Mouse (Mus musculus) T-cell, adult 2 months (primary cell): ENCODE results near the gene Apoc2.
"Not testable (repeated sequence)": the region's sequence is repeated elsewhere in the genome, so short reads cannot be mapped to it uniquely, and the experiment has no call there.

Experiments used
- DNase-seq: peaks from one replicate; pipeline ENCODE4 v3.0.0; 2022; ENCODE audit warnings: low spot score

Gene Apoc2

GRCm38 (mm10) chr7:19698907-19699826 is 21.4 kb upstream of the Apoc2 start, which contains the start of gene Apoe:
Gene Apoe, minus strand, starts transcription at chr7:19699188.
- no peak for DNase-seq

GRCm38 (mm10) chr7:19697949-19698906 is 20.5 kb upstream of the Apoc2 start:
- DNase-seq, result no peak

GRCm38 (mm10) chr7:19696336-19696873 is 18.7 kb upstream of the Apoc2 start:
- DNase-seq, result no peak

DNA sequence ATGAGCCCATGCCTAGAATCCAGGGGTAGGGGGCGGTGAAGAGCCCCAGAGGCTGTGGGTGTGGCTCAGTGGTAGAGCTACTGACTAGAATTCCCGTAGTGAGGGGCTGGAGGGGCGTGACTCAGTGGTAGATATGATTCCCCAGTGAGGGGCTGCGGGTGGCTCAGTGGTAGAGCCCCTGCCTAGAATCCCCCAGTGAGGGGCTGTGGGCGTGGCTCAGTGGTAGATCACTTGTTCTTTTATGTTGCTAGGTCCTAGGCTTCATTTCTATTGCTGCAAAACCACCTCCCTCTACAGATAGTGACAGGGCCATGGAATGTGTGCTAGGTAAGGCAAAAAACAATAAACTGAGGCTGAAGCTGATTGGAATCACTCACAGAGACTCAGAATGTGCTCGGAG is 18.1 kb upstream of the Apoc2 start:
- DNase-seq, result no peak

DNA sequence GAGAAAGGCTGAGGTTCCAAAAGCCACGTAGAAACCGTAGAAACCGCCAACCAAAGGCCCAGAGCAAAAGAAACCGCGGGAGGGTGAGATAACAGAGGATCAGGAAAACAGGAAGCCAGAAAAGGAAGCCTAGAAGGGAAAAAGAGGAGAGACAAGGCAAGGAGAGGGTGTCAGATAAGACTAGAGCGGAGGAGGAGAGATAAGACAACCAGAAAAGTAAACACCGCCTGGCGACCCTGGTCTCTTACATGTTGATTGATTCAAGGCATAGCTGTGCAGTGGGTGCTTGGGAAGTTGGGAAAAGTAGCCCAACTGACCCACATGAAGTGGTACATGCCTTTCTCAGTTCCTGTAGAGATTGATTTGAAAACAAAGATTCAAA is 17.5 kb upstream of the Apoc2 start:
- no peak for DNase-seq

- no peak for DNase-seq
Measured at GRCm38 (mm10) chr7:19694336-19695212, 16.8 kb upstream of the Apoc2 start.

GRCm38 (mm10) chr7:19693421-19693820 is 15.7 kb upstream of the Apoc2 start:
- no peak for DNase-seq

- DNase-seq, result no peak
Measured at GRCm38 (mm10) chr7:19691873-19692865, 14.4 kb upstream of the Apoc2 start, which contains the start of gene Apoc1. Gene Apoc1, minus strand, starts transcription at chr7:19692660.

DNA sequence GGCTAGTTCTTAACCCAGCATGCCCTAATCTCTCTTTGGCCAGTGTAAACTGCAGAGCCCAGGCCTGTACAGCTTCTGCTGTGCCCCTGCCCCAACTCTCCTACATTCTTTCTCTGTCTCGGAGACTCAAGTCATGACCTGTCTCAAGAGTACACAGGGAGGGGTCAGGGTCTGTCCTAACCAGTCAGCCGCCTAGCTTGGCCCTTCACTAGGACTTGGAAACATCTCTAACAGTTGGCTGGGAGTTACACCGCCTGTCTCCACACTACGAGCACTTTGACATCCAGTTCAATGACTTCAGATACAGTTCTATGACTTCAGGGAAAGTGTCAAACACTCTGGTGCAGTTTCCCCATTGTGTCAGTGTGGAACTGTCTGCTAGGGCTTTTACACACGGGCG is 13.7 kb upstream of the Apoc2 start:
- DNase-seq, result no peak

- no peak for DNase-seq
Measured at GRCm38 (mm10) chr7:19690845-19691244, 13.1 kb upstream of the Apoc2 start.

- DNase-seq, result no peak
Measured at GRCm38 (mm10) chr7:19688611-19689010, 10.9 kb upstream of the Apoc2 start.

- DNase-seq, result no peak
Measured at GRCm38 (mm10) chr7:19688101-19688500, 10.4 kb upstream of the Apoc2 start.

- DNase-seq, result not testable (repeated sequence)
Measured at GRCm38 (mm10) chr7:19686927-19687583, 9.3 kb upstream of the Apoc2 start.

GRCm38 (mm10) chr7:19686521-19686920 is 8.8 kb upstream of the Apoc2 start:
- DNase-seq, result no peak

- DNase-seq, result no peak
Measured at GRCm38 (mm10) chr7:19685374-19685773, 7.6 kb upstream of the Apoc2 start.

GRCm38 (mm10) chr7:19683771-19684201 is 6.0 kb upstream of the Apoc2 start:
- DNase-seq, result no peak

DNA sequence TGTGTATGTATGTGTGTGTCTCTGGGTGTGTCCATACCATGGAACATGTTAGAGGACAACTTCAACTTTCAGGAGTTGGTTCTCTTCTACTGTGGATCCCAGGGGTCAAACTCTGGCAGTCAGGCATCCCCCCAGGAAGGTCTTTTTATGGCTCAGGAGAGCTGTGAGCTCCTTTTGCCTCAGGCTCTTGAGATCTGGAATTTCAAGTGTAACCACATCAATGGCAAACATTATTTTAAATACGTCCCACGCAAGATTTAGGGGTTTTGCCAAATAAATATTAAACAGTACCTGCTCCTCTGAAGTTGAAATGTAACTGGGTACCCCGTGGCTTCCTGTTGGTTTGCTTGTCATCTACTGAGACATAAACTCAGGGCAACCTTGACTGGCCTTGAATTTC is 5.2 kb upstream of the Apoc2 start:
- no peak for DNase-seq

DNA sequence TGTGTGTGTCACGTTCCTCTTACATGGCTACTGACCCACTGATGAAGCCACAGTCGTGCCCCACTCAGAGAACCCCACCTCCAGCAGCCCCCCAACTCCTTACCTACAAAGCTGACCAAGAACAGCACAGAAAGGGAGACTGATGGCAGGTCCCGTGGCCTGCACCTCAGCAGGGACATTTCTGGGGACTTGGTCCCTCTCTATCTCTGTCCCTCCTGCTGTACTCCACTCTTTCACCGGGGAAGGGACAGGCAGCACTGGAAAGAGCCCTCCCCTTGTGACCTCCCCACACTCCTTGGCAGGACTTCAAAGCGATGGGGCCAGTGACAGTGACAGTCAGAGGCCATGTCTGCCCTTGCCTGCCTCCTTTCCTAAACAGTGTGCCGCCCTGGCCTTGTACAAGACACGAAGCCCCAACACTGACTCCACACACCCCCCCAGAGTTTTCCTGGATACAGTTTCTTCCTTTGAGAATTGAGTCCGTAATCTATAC is 3.5 kb upstream of the Apoc2 start, which contains the start of the genes Gm44805 and Apoc4:
Gene Gm44805 (minus strand): TSS at position 222 of the 493 bp plus-strand sequence.
Gene Apoc4 (minus strand): TSS at position 278 of the 493 bp plus-strand sequence.
- DNase-seq, result no peak

DNA sequence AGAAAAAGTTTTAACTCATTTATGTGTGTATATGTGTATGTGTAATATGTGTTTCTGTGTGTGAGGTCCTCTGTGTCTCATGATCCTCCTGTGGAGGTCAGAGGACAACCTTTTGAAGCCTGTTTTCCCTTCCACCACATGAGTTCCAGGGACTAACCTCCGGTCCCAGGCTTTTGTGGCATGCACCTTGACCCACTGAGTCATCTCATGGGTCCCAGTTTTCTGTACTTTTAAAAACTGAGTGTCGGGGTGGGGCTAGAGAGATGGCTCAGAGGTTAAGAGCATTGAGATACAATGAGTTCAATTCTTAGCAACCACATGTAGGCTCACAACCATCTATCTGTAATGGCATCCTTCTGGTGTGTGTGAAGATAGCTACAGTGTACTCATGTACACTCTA is 3.0 kb upstream of the Apoc2 start:
- no peak for DNase-seq
